Mouse (Mus musculus): Measurements from ENCODE around the gene Inka2. TPM values are rescaled to one million over a fixed set of nuclear protein-coding genes. Genes with fewer than 3 reads are reported as not detected.

Inka2 gene
- total and polyA plus RNA-seq, 3 experiments = 1.0 to 3.1 (median 2.5) TPM

DNA sequence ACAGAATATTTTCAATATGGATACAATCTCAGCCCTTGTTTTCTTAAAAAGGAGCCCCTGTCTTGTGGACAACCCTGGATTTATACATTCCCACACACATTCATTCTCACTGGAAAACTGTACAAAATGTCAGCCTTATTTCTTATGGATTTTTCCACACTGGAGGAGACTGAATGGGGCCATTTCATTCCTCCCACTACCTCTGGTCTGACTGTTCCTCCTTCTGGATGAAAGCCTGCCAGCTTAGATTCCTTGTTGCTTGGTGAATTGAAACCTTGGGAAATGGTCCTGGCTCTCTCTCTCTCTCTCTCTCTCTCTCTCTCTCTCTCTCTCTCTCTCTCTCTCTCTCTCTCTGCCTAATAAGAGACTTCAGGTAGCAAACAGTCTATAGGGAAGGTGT is 8.4 kb downstream of the Inka2 start:
- DNase-seq (ENCODE audit: extremely low read depth) = no peak
- no peaks in the 10 kb centered on the region for H3K27me3 ChIP-seq (replicated peaks)
- H3K4me2 ChIP-seq (ENCODE audit: insufficient read depth, low read depth, poor library complexity, severe bottlenecking) = no peak overlapping the region
- in situ Hi-C loops (cut with MboI; ENCODE audit: low pct_ligation_motif_present, low pct_unique_long_range_greater_than_20kb, low sequenced_read_pairs) = no loop called here
- dilution Hi-C loops (cut with MboI; ENCODE audit: extremely low pct_ligation_motif_present, extremely low pct_unique_long_range_greater_than_20kb, low sequenced_read_pairs) = no loop called here
- H3K4me1 ChIP-seq (ENCODE audit: control insufficient read depth in 1 of 2, insufficient read depth in 2 of 2) = peaks cover 0 to 1% of the 10 kb centered on the region in 2 experiments; a peak in 1 of 4 replicates
- H3K9me3 ChIP-seq (replicated peaks; ENCODE audit: low read length) = no peaks in the 10 kb centered on the region
- H3K9ac ChIP-seq (ENCODE audit: insufficient read depth, low read depth) = no peak overlapping the region
- no peak overlapping the region for H3K4me3 ChIP-seq (replicated peaks in 1 of 3; ENCODE audit: low read depth in 2 of 3, low read length in 2 of 3, poor library complexity in 1 of 3)
- H3K79me2 ChIP-seq (replicated peaks; ENCODE audit: control insufficient read depth, extremely low read depth, insufficient read depth, poor library complexity, severe bottlenecking) = 0 out of 2 replicates have a peak, but pooled peaks cover 4% of the 10 kb centered on the region
- H3K36me3 ChIP-seq (replicated peaks in 1 of 2; ENCODE audit: control insufficient read depth in 1 of 2, insufficient read depth in 1 of 2, low read length in 1 of 2) = peaks cover 16 to 31% of the 10 kb centered on the region in 2 experiments
- no peak overlapping the region for H3K27ac ChIP-seq (ENCODE audit: insufficient read depth, low read depth)
- TF ChIP-seq POLR2A (IDR thresholded peaks at IDR 0.05; ENCODE audit: low read depth, low read length) = no peak
- TF ChIP-seq MAFK (IDR thresholded peaks at IDR 0.05; ENCODE audit: insufficient replicate concordance, low read length) = no peak
- TF ChIP-seq GABPA (IDR thresholded peaks at IDR 0.05; ENCODE audit: insufficient replicate concordance, low read depth, low read length) = no peak
- TF ChIP-seq POLR2AphosphoS2 (IDR thresholded peaks at IDR 0.05; ENCODE audit: low read depth, low read length) = no peak
- TF ChIP-seq ZNF384 (IDR thresholded peaks at IDR 0.05; ENCODE audit: low read depth, low read length) = no peak

DNA sequence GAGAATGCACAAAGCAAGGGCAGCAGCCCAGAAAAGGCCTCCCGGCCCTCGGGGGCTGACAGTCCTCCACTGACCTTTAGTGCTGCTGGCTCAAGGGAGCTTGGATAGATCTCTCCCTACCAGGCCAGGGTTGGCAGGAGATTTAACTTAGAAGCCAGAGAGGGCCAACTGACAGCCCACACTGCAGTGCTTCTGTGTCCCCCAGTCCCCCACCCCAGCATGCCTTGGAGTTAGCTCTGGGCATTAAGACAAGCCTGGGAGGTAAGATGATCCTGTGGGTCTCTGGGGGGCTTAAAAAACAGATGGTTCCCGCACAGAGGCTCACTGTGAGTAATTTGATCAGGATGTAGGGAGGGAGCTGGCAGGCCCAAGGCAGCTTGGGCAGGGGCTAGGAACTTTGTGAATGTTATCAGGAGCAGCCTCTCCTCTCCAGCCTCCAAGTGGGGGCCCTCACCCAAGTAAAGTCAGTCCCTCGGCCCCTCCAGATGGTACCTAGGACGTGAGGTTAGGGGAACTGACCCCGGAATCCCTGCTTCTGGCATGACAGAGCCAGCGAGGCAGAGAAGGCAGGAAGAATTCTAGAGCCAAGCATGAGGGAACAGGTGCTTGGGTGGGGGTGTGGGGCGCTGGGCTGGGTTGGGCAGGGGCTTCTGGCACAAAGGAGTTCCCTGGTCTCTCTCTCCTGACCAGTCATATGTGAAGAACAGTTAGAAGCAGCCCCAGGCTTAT is 9.9 kb downstream of the Inka2 start:
- TF ChIP-seq KAT2A (IDR thresholded peaks at IDR 0.05; ENCODE audit: insufficient replicate concordance, low read length) (no peak), TBP (conservative IDR thresholded peaks at IDR 0.05; ENCODE audit: low read depth, low read length) (no peak), ZMIZ1 (IDR thresholded peaks at IDR 0.05; ENCODE audit: low read depth, low read length) (no peak), POLR2A (IDR thresholded peaks at IDR 0.05; ENCODE audit: low read depth, low read length) (no peak), ELF1 (IDR thresholded peaks at IDR 0.05; ENCODE audit: low read depth, low read length) (no peak), ZNF384 (IDR thresholded peaks at IDR 0.05; ENCODE audit: low read depth, low read length) (no peak), MEF2A (IDR thresholded peaks at IDR 0.05; ENCODE audit: borderline replicate concordance, low read depth, low read length) (no peak), ETS1 (conservative IDR thresholded peaks at IDR 0.05; ENCODE audit: low read depth, low read length) (no peak), ZC3H11A (IDR thresholded peaks at IDR 0.05; ENCODE audit: low read depth, low read length) (no peak), E2F4 (IDR thresholded peaks at IDR 0.05; ENCODE audit: insufficient replicate concordance, low read depth, low read length) (no peak), MYC (IDR thresholded peaks at IDR 0.05; ENCODE audit: low read depth, low read length) (no peak)
- Histone ChIP-seq H3K27ac (ENCODE audit: insufficient read depth, low read depth) (no peak overlapping the region), H3K4me1 (ENCODE audit: control insufficient read depth in 1 of 2, insufficient read depth in 2 of 2) (peaks cover 0 to 13% of the 10 kb centered on the region in 2 experiments; a peak in 1 of 4 replicates), H3K9ac (ENCODE audit: insufficient read depth, low read depth) (no peak overlapping the region), H3K27me3 (replicated peaks) (no peaks in the 10 kb centered on the region), H3K36me3 (replicated peaks in 1 of 2; ENCODE audit: control insufficient read depth in 1 of 2, insufficient read depth in 1 of 2, low read length in 1 of 2) (peaks cover 16 to 34% of the 10 kb centered on the region in 2 experiments), H3K4me2 (ENCODE audit: insufficient read depth, low read depth, poor library complexity, severe bottlenecking) (no peak overlapping the region), H3K4me3 (replicated peaks in 1 of 3; ENCODE audit: low read depth in 2 of 3, low read length in 2 of 3, poor library complexity in 1 of 3) (no peak overlapping the region), H3K9me3 (replicated peaks; ENCODE audit: low read length) (no peaks in the 10 kb centered on the region), H3K79me2 (replicated peaks; ENCODE audit: control insufficient read depth, extremely low read depth, insufficient read depth, poor library complexity, severe bottlenecking) (no peaks in the 10 kb centered on the region)
- DNase-seq (ENCODE audit: extremely low read depth) = no peak
- dilution Hi-C loops (cut with MboI; ENCODE audit: extremely low pct_ligation_motif_present, extremely low pct_unique_long_range_greater_than_20kb, low sequenced_read_pairs) (no loop called here), in situ Hi-C loops (cut with MboI; ENCODE audit: low pct_ligation_motif_present, low pct_unique_long_range_greater_than_20kb, low sequenced_read_pairs) (no loop called here)
